Mouse (Mus musculus): ENCODE data around the gene Neurl4.

- TF ChIP-seq POLR2A (IDR thresholded peaks at IDR 0.05; ENCODE audit: insufficient read depth, low read depth, low read length) (no peak), EP300 (IDR thresholded peaks at IDR 0.05; ENCODE audit: insufficient read depth, low read depth, low read length) (no peak), CTCF (IDR thresholded peaks at IDR 0.05) (no peak)
Observed at GRCm38 (mm10) chr11:69927501-69927900, 26.6 kb downstream of the Neurl4 start.
